Mouse (Mus musculus) heart, embryonic 13.5 days (tissue): Measurements from ENCODE around the gene Cdkn1c. TPM values are rescaled to one million over a fixed set of nuclear protein-coding genes. Genes with fewer than 3 reads are reported as not detected.
A peak's percentile ranks its signal among the peaks of the same experiment; 100 is the strongest.

ENCODE experiments used
- ATAC-seq: fragments of 200-750 bp; cut with Nextera tagmentation; 2 replicates; pipeline ENCODE4 v1.8.0; 2017; ENCODE audit warnings: moderate TSS enrichment; ENCODE audit not compliant: insufficient number of reproducible peaks, low FRiP score, low TSS enrichment; ENCODE audit errors: extremely low read depth
- H3K27ac ChIP-seq: fragments of 300-500 bp; sonication (generic); replicated peaks from 2 replicates; pipeline ENCODE4 v1.5.1; 2015; ENCODE audit warnings: moderate library complexity, mild to moderate bottlenecking, inconsistent platforms
- H3K27me3 ChIP-seq: fragments of 300-500 bp; sonication (generic); replicated peaks from 2 replicates; pipeline ENCODE4 v1.6.1; 2015; ENCODE audit warnings: mild to moderate bottlenecking, inconsistent platforms
- H3K36me3 ChIP-seq: fragments of 300-500 bp; sonication (generic); 2 replicates; pipeline ENCODE4 v1.6.1; 2015; ENCODE audit warnings: mild to moderate bottlenecking, inconsistent platforms
- H3K4me1 ChIP-seq: fragments of 300-500 bp; sonication (generic); 2 replicates; pipeline ENCODE4 v1.6.1; 2015; ENCODE audit warnings: inconsistent platforms
- H3K4me2 ChIP-seq: fragments of 300-500 bp; sonication (generic); 2 replicates; pipeline ENCODE4 v1.6.1; 2015; ENCODE audit warnings: inconsistent platforms, mild to moderate bottlenecking, moderate library complexity
- H3K4me3 ChIP-seq: fragments of 300-500 bp; sonication (generic); 2 replicates; pipeline ENCODE4 v1.5.1; 2015; ENCODE audit warnings: moderate library complexity, mild to moderate bottlenecking, inconsistent platforms
- H3K9ac ChIP-seq: fragments of 300-500 bp; sonication (generic); 2 replicates; pipeline ENCODE4 v1.6.1; 2015; ENCODE audit warnings: inconsistent platforms, mild to moderate bottlenecking, moderate library complexity
- H3K9me3 ChIP-seq: fragments of 300-500 bp; sonication (generic); 2 replicates; pipeline ENCODE4 v1.6.1; 2016; ENCODE audit warnings: inconsistent platforms
- WGBS: fragments of 180-500 bp; shearing (Covaris S2); methylation state at CpG from one replicate; pipeline ENCODE4 v1.1.7; 2015; ENCODE audit warnings: mixed read lengths; 5-methylcytosine and 5-hydroxymethylcytosine counted together
- polyA plus RNA-seq: library from polyadenylated mRNA; unstranded; fragments of >200 nt; fragmentation: Nextera tagmentation; extraction: Ambion mirVana; gene quantifications from 2 replicates; pipeline ENCODE4 v1.2.1, GENCODE M21; 2015

The Cdkn1c gene
- polyA plus RNA-seq, 1 experiment from 2014 or later, result 621 TPM

- 57% methylated on average over 2 of the region's 2 CpGs for WGBS
- H3K4me3 ChIP-seq, result no peak overlapping the region
- no peak overlapping the region for H3K27ac ChIP-seq
Observed at GRCm38 (mm10) chr7:143428814-143429499, 31.9 kb downstream of the Cdkn1c start.

GRCm38 (mm10) chr7:143428142-143428813 lies 32.6 kb downstream of the Cdkn1c start:
- Histone ChIP-seq H3K4me2 (no peak overlapping the region), H3K27ac (no peak overlapping the region), H3K9me3 (no peaks in the 10 kb centered on the region), H3K9ac (peak overlapping the region; percentile 33; the same call in 1 of the 2 replicates), H3K36me3 (no peaks in the 10 kb centered on the region), H3K4me1 (peaks cover 14% of the 10 kb centered on the region), H3K4me3 (no peak overlapping the region), H3K27me3 (peaks cover 8% of the 10 kb centered on the region; the same call in 1 of the 2 replicates)
- ATAC-seq, result no peak
- WGBS, result 70% methylated on average over 23 of the region's 23 CpGs

More at GRCm38 (mm10) chr7:143428814-143429499, 31.9 kb downstream of the Cdkn1c start:
- Histone ChIP-seq H3K4me2 (no peak overlapping the region), H3K36me3 (no peaks in the 10 kb centered on the region), H3K9me3 (no peaks in the 10 kb centered on the region), H3K4me1 (peaks cover 14% of the 10 kb centered on the region), H3K9ac (peak overlapping the region; percentile 33; the same call in 1 of the 2 replicates), H3K27me3 (peaks cover 9% of the 10 kb centered on the region; the same call in 1 of the 2 replicates)
- ATAC-seq, result no peak

GRCm38 (mm10) chr7:143419585-143420160 lies 41.2 kb downstream of the Cdkn1c start:
- Histone ChIP-seq H3K27ac (no peak overlapping the region), H3K36me3 (no peaks in the 10 kb centered on the region), H3K27me3 (peaks cover 4% of the 10 kb centered on the region; the same call in 1 of the 2 replicates), H3K4me3 (no peak overlapping the region), H3K4me1 (peaks cover 8% of the 10 kb centered on the region), H3K9me3 (no peaks in the 10 kb centered on the region), H3K4me2 (no peak overlapping the region), H3K9ac (no peak overlapping the region)
- WGBS, result 78% methylated on average over 4 of the region's 4 CpGs
- ATAC-seq, result no peak

- Histone ChIP-seq H3K9ac (0 out of 2 replicates have a peak overlapping the region, but pooled peaks have one; percentile 24), H3K9me3 (no peaks in the 10 kb centered on the region), H3K27me3 (0 out of 2 replicates have a peak, but pooled peaks cover 2% of the 10 kb centered on the region), H3K27ac (no peak overlapping the region), H3K4me3 (no peak overlapping the region), H3K36me3 (no peaks in the 10 kb centered on the region), H3K4me1 (peaks cover 11% of the 10 kb centered on the region), H3K4me2 (no peak overlapping the region)
- 72% methylated on average over 5 of the region's 5 CpGs for WGBS
- ATAC-seq, result no peak
Observed at GRCm38 (mm10) chr7:143417875-143418274, 43.0 kb downstream of the Cdkn1c start.

GRCm38 (mm10) chr7:143416406-143416805 lies 44.4 kb downstream of the Cdkn1c start:
- no peaks in the 10 kb centered on the region for H3K9me3 ChIP-seq
- H3K9ac ChIP-seq, result no peak overlapping the region
- no peak overlapping the region for H3K4me2 ChIP-seq
- no peaks in the 10 kb centered on the region for H3K27me3 ChIP-seq
- no peak overlapping the region for H3K27ac ChIP-seq
- no peaks in the 10 kb centered on the region for H3K36me3 ChIP-seq
- ATAC-seq, result no peak
- H3K4me1 ChIP-seq, result peaks cover 11% of the 10 kb centered on the region
- no peak overlapping the region for H3K4me3 ChIP-seq
- WGBS, result 82% methylated on average over 12 of the region's 12 CpGs

- no peak overlapping the region for H3K4me2 ChIP-seq
- H3K36me3 ChIP-seq, result no peaks in the 10 kb centered on the region
- H3K27me3 ChIP-seq, result no peaks in the 10 kb centered on the region
- H3K9me3 ChIP-seq, result no peaks in the 10 kb centered on the region
- H3K27ac ChIP-seq, result no peak overlapping the region
- ATAC-seq, result no peak
- no peak overlapping the region for H3K9ac ChIP-seq
- peaks cover 11% of the 10 kb centered on the region for H3K4me1 ChIP-seq
- 37% methylated on average over 4 of the region's 4 CpGs for WGBS
- no peak overlapping the region for H3K4me3 ChIP-seq
Observed at GRCm38 (mm10) chr7:143415070-143415469, 45.8 kb downstream of the Cdkn1c start.

GRCm38 (mm10) chr7:143412606-143413005 lies 48.2 kb downstream of the Cdkn1c start:
- Histone ChIP-seq H3K4me3 (no peak overlapping the region), H3K4me1 (peaks cover 34% of the 10 kb centered on the region), H3K9me3 (no peaks in the 10 kb centered on the region), H3K27ac (no peak overlapping the region), H3K9ac (no peak overlapping the region), H3K36me3 (no peaks in the 10 kb centered on the region), H3K27me3 (no peaks in the 10 kb centered on the region), H3K4me2 (no peak overlapping the region)
- no peak for ATAC-seq
- 61% methylated on average over 6 of the region's 6 CpGs for WGBS

- Histone ChIP-seq H3K4me3 (no peak overlapping the region), H3K27ac (peak overlapping the region; percentile 62), H3K9me3 (no peaks in the 10 kb centered on the region), H3K4me1 (peaks cover 27% of the 10 kb centered on the region), H3K36me3 (no peaks in the 10 kb centered on the region), H3K4me2 (no peak overlapping the region), H3K27me3 (no peaks in the 10 kb centered on the region), H3K9ac (no peak overlapping the region)
- ATAC-seq, result no peak
- 54% methylated on average over 13 of the region's 13 CpGs for WGBS
Observed at GRCm38 (mm10) chr7:143408615-143409021, 52.2 kb downstream of the Cdkn1c start.

Other genes starting within 250 kb of the Cdkn1c start
- 0.90 and 1.3 TPM in 2 replicates for gene Slc22a18, start 12.7 kb upstream of the Cdkn1c start, polyA plus RNA-seq
- gene Phlda2, start 42.1 kb upstream of the Cdkn1c start, polyA plus RNA-seq, result 1.2 and 2.3 TPM in 2 replicates
- 217 and 223 TPM in 2 replicates for gene Nap1l4, start 88.1 kb upstream of the Cdkn1c start, polyA plus RNA-seq
- 26.6 and 31.4 TPM in 2 replicates for gene Cars, start 139.0 kb upstream of the Cdkn1c start, polyA plus RNA-seq
- 0.46 and 0.62 TPM in 2 replicates for gene Tnfrsf26, start 167.7 kb upstream of the Cdkn1c start, polyA plus RNA-seq
- gene Tnfrsf22, start 188.6 kb upstream of the Cdkn1c start, polyA plus RNA-seq, result 3.8 and 5.3 TPM in 2 replicates
- gene Tnfrsf23, start 224.8 kb upstream of the Cdkn1c start, polyA plus RNA-seq, result 2.4 and 3.1 TPM in 2 replicates